Mouse (Mus musculus): ENCODE data around the gene Hist2h3c2. TPM values are rescaled to one million over a fixed set of nuclear protein-coding genes. Genes with fewer than 3 reads are reported as not detected.
A peak's percentile ranks its signal among the peaks of the same experiment; 100 is the strongest.
"Not testable (repeated sequence)": the region's sequence is repeated elsewhere in the genome, so short reads cannot be mapped to it uniquely, and the experiment has no call there.

The Hist2h3c2 gene
- polyA plus RNA-seq, 1 experiment from 2014 or later: 9.8 TPM

DNA sequence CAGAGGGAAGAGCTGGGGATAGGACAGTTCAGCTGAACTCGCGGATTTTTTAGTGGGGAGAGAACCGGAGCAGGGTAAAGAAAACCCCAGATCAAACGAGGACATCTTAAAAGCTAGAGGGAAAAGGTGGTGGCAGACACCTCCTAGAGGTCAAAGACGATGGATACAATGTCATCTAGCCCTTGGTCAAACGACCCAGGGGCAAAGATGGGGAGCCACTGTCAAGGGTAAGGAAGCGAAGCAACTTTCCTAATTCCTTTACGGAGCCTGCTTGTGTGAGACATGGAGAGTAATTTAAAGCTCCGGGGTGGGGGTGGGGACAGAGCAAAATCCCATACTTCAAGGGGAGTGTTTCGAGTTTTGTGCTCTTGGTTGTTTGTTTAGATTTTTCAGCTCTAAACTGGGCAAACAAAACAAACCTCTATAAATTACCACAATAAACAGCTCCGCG is 19.7 kb downstream of the Hist2h3c2 start:
- Histone ChIP-seq H3K9ac (replicated peaks; ENCODE audit: low read length) (peak overlapping the region; percentile 71), H3K4me1 (ENCODE audit: control insufficient read depth, insufficient read depth, low read length) (peaks cover 8% of the 10 kb centered on the region), H3K36me3 (replicated peaks; ENCODE audit: control insufficient read depth, insufficient read depth, low read depth, low read length) (no peaks in the 10 kb centered on the region), H3K27ac (replicated peaks; ENCODE audit: low read depth, low read length) (peak overlapping the region; percentile 99), H3K4me2 (ENCODE audit: low read depth, low read length) (peak overlapping the region; percentile 78), H3K4me3 (ENCODE audit: low read depth, low read length) (peak overlapping the region; percentile 62), H3K27me3 (ENCODE audit: control insufficient read depth, insufficient read depth, low read length) (no peaks in the 10 kb centered on the region), H3K9me3 (replicated peaks; ENCODE audit: control insufficient read depth, low read length) (no peaks in the 10 kb centered on the region)
- WGBS: 0% methylated on average over 12 of the region's 12 CpGs
- ATAC-seq (replicated peaks; ENCODE audit: insufficient number of reproducible peaks, low FRiP score, low TSS enrichment, low read depth) (0 out of 2 replicates have a peak, but pooled peaks have one; percentile 2), DNase-seq (ENCODE audit: low spot score) (no peak)

DNA sequence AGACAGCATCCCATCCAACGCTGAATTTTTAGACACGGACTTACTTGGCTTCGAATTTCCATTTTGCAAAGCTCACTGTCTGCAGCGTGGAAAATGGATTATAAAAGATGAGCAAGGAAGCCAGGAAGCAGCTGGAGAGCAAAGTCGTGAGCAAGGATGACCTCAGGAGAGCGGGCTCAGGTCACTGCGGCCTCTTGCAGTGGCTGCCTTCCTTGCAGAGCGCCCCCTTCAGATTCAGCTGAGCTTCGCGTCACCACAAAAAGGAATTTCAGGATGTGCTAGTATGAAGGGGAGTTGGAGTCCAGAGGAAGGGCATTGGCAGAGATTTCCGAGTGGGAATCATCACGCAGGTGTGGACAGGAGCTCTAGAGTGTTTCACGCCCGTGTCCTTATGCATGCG is 29.7 kb downstream of the Hist2h3c2 start:
- H3K9me3 ChIP-seq (replicated peaks; ENCODE audit: control insufficient read depth, low read length): no peaks in the 10 kb centered on the region
- H3K9ac ChIP-seq (replicated peaks; ENCODE audit: low read length): no peak overlapping the region
- no peaks in the 10 kb centered on the region for H3K27me3 ChIP-seq (ENCODE audit: control insufficient read depth, insufficient read depth, low read length)
- H3K4me3 ChIP-seq (ENCODE audit: low read depth, low read length): no peak overlapping the region
- DNase-seq (ENCODE audit: low spot score) (no peak), ATAC-seq (replicated peaks; ENCODE audit: insufficient number of reproducible peaks, low FRiP score, low TSS enrichment, low read depth) (no peak)
- H3K4me2 ChIP-seq (ENCODE audit: low read depth, low read length): no peak overlapping the region
- H3K4me1 ChIP-seq (ENCODE audit: control insufficient read depth, insufficient read depth, low read length): no peaks in the 10 kb centered on the region
- no peak overlapping the region for H3K27ac ChIP-seq (replicated peaks; ENCODE audit: low read depth, low read length)
- no peaks in the 10 kb centered on the region for H3K36me3 ChIP-seq (replicated peaks; ENCODE audit: control insufficient read depth, insufficient read depth, low read depth, low read length)
- 22% methylated on average over 15 of the region's 15 CpGs for WGBS

- ATAC-seq (replicated peaks; ENCODE audit: insufficient number of reproducible peaks, low FRiP score, low TSS enrichment, low read depth) (no peak), DNase-seq (ENCODE audit: low spot score) (no peak)
- Histone ChIP-seq H3K27me3 (ENCODE audit: control insufficient read depth, insufficient read depth, low read length) (no peaks in the 10 kb centered on the region), H3K27ac (replicated peaks; ENCODE audit: low read depth, low read length) (no peak overlapping the region), H3K9ac (replicated peaks; ENCODE audit: low read length) (no peak overlapping the region), H3K4me3 (ENCODE audit: low read depth, low read length) (no peak overlapping the region), H3K36me3 (replicated peaks; ENCODE audit: control insufficient read depth, insufficient read depth, low read depth, low read length) (no peaks in the 10 kb centered on the region), H3K4me2 (ENCODE audit: low read depth, low read length) (no peak overlapping the region), H3K9me3 (replicated peaks; ENCODE audit: control insufficient read depth, low read length) (no peaks in the 10 kb centered on the region), H3K4me1 (ENCODE audit: control insufficient read depth, insufficient read depth, low read length) (no peaks in the 10 kb centered on the region)
- 88% methylated on average over 3 of the region's 3 CpGs for WGBS
Observed at GRCm38 (mm10) chr3:96207819-96208218, 31.1 kb downstream of the Hist2h3c2 start.

GRCm38 (mm10) chr3:96199731-96200130 is 39.2 kb downstream of the Hist2h3c2 start:
- Histone ChIP-seq H3K36me3 (replicated peaks; ENCODE audit: control insufficient read depth, insufficient read depth, low read depth, low read length) (no peaks in the 10 kb centered on the region), H3K9ac (replicated peaks; ENCODE audit: low read length) (no peak overlapping the region), H3K4me2 (ENCODE audit: low read depth, low read length) (no peak overlapping the region), H3K9me3 (replicated peaks; ENCODE audit: control insufficient read depth, low read length) (no peaks in the 10 kb centered on the region), H3K4me1 (ENCODE audit: control insufficient read depth, insufficient read depth, low read length) (no peaks in the 10 kb centered on the region), H3K27ac (replicated peaks; ENCODE audit: low read depth, low read length) (no peak overlapping the region), H3K4me3 (ENCODE audit: low read depth, low read length) (no peak overlapping the region), H3K27me3 (ENCODE audit: control insufficient read depth, insufficient read depth, low read length) (no peaks in the 10 kb centered on the region)
- 78% methylated on average over 2 of the region's 2 CpGs for WGBS
- ATAC-seq (replicated peaks; ENCODE audit: insufficient number of reproducible peaks, low FRiP score, low TSS enrichment, low read depth) (no peak), DNase-seq (ENCODE audit: low spot score) (no peak)

GRCm38 (mm10) chr3:96198601-96199251 is 40.2 kb downstream of the Hist2h3c2 start:
- not testable (repeated sequence) for H3K36me3 ChIP-seq (replicated peaks; ENCODE audit: control insufficient read depth, insufficient read depth, low read depth, low read length); DNase-seq (ENCODE audit: low spot score); H3K4me3 ChIP-seq (ENCODE audit: low read depth, low read length); H3K27ac ChIP-seq (replicated peaks; ENCODE audit: low read depth, low read length); H3K9ac ChIP-seq (replicated peaks; ENCODE audit: low read length); H3K27me3 ChIP-seq (ENCODE audit: control insufficient read depth, insufficient read depth, low read length); H3K4me1 ChIP-seq (ENCODE audit: control insufficient read depth, insufficient read depth, low read length); H3K9me3 ChIP-seq (replicated peaks; ENCODE audit: control insufficient read depth, low read length); ATAC-seq (replicated peaks; ENCODE audit: insufficient number of reproducible peaks, low FRiP score, low TSS enrichment, low read depth); H3K4me2 ChIP-seq (ENCODE audit: low read depth, low read length)
- WGBS: 35% methylated on average over 6 of the region's 8 CpGs

DNA sequence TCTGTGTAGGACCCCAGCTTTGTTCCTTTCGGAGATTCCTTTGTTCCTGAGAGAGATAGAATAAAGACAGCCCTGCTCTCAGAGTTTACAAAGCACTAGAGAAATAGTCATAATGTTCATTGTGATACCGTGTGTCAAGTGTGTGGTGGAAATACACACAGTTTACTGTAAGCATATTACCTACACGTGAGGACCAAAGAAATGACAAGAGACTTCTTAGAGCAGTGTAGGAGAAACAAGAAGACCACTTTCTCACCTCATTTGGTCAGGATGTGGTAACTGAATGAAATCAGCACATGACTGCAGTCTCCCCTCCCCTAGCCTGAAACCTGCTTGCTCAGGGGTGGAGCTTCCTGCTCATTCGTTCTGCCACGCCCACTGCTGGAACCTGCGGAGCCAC is 40.7 kb downstream of the Hist2h3c2 start:
- DNase-seq (ENCODE audit: low spot score) (no peak), ATAC-seq (replicated peaks; ENCODE audit: insufficient number of reproducible peaks, low FRiP score, low TSS enrichment, low read depth) (no peak)
- WGBS: 4% methylated on average over 6 of the region's 6 CpGs
- peak overlapping the region; percentile 47 for H3K4me2 ChIP-seq (ENCODE audit: low read depth, low read length)
- H3K4me1 ChIP-seq (ENCODE audit: control insufficient read depth, insufficient read depth, low read length): no peaks in the 10 kb centered on the region
- H3K36me3 ChIP-seq (replicated peaks; ENCODE audit: control insufficient read depth, insufficient read depth, low read depth, low read length): no peaks in the 10 kb centered on the region
- 0 out of 2 replicates have a peak overlapping the region, but pooled peaks have one; percentile 5 for H3K4me3 ChIP-seq (ENCODE audit: low read depth, low read length)
- H3K27me3 ChIP-seq (ENCODE audit: control insufficient read depth, insufficient read depth, low read length): no peaks in the 10 kb centered on the region
- H3K9ac ChIP-seq (replicated peaks; ENCODE audit: low read length): peak overlapping the region; percentile 43
- no peak overlapping the region for H3K27ac ChIP-seq (replicated peaks; ENCODE audit: low read depth, low read length)
- H3K9me3 ChIP-seq (replicated peaks; ENCODE audit: control insufficient read depth, low read length): no peaks in the 10 kb centered on the region

GRCm38 (mm10) chr3:96197129-96197749 is 41.7 kb downstream of the Hist2h3c2 start:
- Histone ChIP-seq H3K9me3 (replicated peaks; ENCODE audit: control insufficient read depth, low read length) (no peaks in the 10 kb centered on the region), H3K27ac (replicated peaks; ENCODE audit: low read depth, low read length) (peak overlapping the region; percentile 90), H3K4me3 (ENCODE audit: low read depth, low read length) (peak overlapping the region; percentile 63), H3K4me2 (ENCODE audit: low read depth, low read length) (peak overlapping the region; percentile 95), H3K9ac (replicated peaks; ENCODE audit: low read length) (peak overlapping the region; percentile 91), H3K36me3 (replicated peaks; ENCODE audit: control insufficient read depth, insufficient read depth, low read depth, low read length) (no peaks in the 10 kb centered on the region), H3K27me3 (ENCODE audit: control insufficient read depth, insufficient read depth, low read length) (no peaks in the 10 kb centered on the region), H3K4me1 (ENCODE audit: control insufficient read depth, insufficient read depth, low read length) (no peaks in the 10 kb centered on the region)
- DNase-seq (ENCODE audit: low spot score) (peak; percentile 94), ATAC-seq (replicated peaks; ENCODE audit: insufficient number of reproducible peaks, low FRiP score, low TSS enrichment, low read depth) (peak; percentile 90)
- WGBS: under 1% methylated on average over 50 of the region's 50 CpGs

DNA sequence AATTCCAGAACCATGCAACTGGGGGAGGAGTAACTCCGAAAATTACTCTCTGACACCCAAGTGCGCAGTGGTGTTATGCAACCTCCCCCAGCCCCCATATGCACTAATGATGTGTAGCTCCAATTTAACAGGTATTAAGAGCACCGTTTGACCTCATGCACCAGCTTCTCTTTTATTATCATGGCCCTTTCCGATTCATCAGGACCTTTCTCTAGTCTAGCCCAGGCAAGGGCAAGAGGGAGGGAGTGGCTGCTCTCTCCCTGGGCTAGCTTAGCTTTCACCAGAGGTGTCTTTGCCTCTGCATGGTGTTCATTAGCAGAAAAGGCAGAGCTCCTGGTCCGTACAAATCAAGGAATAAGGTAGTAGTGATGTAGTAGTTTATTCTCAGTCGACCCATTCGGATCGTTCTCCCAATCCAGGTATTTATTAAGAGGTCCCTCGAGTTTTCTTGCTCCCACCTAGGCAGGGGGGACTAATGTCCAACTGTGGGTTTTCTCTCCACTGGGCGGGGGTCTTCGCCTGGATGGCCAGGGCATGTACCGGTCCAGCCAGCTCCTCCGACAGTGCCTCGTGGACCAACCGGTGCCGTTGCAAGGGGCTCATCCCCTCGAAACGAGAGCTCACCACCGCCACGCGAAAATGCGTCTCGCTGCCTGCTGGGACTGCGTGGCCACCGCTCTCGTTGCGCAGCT is 42.3 kb downstream of the Hist2h3c2 start:
- peak; percentile 46 for ATAC-seq (replicated peaks; ENCODE audit: insufficient number of reproducible peaks, low FRiP score, low TSS enrichment, low read depth)
- 22% methylated on average over 27 of the region's 27 CpGs for WGBS
- peak; percentile 30 for DNase-seq (ENCODE audit: low spot score)
- Histone ChIP-seq H3K27ac (replicated peaks; ENCODE audit: low read depth, low read length) (peak overlapping the region; percentile 90), H3K9me3 (replicated peaks; ENCODE audit: control insufficient read depth, low read length) (no peaks in the 10 kb centered on the region), H3K4me1 (ENCODE audit: control insufficient read depth, insufficient read depth, low read length) (no peaks in the 10 kb centered on the region), H3K27me3 (ENCODE audit: control insufficient read depth, insufficient read depth, low read length) (no peaks in the 10 kb centered on the region), H3K4me3 (ENCODE audit: low read depth, low read length) (peak overlapping the region; percentile 63), H3K9ac (replicated peaks; ENCODE audit: low read length) (peak overlapping the region; percentile 91), H3K36me3 (replicated peaks; ENCODE audit: control insufficient read depth, insufficient read depth, low read depth, low read length) (no peaks in the 10 kb centered on the region), H3K4me2 (ENCODE audit: low read depth, low read length) (peak overlapping the region; percentile 95)

All from embryonic facial prominence, embryonic 11.5 days (tissue).